Mouse (Mus musculus) embryo, embryonic 10.5 days (tissue): ENCODE measurements around the gene Gart.
"Not testable (repeated sequence)": the region's sequence is repeated elsewhere in the genome, so short reads cannot be mapped to it uniquely, and the experiment has no call there.

Source experiments
- DNase-seq: peaks from one replicate; pipeline ENCODE4 v3.0.0-alpha.2; 2015; ENCODE audit warnings: low spot score

Gart gene

DNA sequence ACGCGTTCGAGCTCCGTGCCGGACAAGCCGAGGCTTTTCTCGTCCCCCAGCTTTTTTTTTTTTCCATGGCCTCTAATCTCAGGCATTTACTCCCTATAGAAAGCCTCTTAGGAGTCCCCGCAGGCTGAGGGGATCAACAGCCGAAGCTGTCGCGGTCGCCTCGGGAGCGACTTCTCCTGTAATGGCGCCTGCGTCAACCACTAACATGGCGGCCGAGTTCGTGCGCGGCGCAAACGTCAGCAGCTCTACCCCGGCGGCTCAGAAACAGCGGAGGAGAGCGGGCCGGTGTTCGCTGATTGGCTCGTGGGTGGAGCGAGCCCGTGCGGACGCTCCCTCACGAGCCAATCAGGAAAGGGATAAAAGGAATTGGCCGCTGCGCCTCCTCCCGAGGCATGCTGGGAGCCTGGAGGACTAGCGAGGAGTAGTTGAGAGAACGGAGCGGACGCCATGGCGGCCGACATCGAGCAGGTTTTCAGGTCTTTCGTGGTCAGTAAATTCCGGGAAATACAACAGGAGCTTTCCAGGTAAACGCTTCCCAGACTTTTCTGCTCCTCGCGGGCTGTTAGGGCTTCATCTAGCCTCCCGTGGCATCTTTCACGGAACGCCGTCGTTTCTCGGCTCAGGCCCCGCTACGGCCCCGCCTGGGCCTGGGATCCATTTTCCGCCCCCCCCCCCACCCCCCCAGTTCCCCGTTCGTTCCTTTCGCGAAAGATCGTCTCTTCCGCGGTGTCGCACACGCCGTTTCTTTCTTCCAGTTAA, 888 bp upstream of the Gart start, which contains the start of gene Son:
Gene Son, plus strand, starts transcription at position 46 of the 759 bp plus-strand sequence.
- DNase-seq: peak; percentile 98

- peak; percentile 61 for DNase-seq
Measured at GRCm38 (mm10) chr16:91645995-91646602, 653 bp downstream of the Gart start.

DNA sequence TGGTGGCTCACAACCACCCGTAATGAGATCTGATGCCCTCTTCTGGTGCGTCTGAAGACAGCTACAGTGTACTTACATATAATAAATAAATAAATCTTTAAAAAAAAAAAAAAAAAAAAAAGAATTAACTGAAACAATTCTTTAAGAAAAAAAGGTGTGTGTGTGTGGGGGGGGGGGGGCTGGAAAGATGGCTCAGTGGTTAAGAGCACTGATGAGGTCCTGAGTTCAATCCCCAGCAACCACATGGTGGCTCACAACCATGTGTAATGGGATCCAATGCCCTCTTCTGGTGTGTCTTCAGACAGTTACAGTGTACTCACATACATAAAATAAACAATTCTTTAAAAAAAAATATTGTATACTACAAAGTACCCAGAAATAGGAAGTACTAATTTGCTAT, 1.3 kb downstream of the Gart start:
- DNase-seq: not testable (repeated sequence)

DNA sequence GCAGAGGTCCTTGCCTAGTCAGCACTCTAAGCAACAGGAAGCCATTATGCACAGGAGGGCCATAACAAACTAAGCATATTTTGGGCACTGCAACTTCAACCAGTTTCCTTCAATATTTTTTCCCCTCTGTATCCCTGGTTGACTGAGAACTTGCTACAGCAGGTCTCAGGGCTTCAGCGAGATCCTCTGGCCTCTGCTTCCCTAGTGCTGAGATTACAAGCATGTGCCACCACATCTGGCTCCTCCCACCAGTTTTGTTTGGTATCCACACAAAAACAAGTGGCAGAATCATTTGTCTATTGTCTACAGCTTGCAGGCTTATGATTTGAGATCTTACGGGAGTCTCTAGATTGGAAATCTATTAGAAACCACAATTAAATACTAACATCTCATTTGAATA, 1.9 kb downstream of the Gart start:
- no peak for DNase-seq

DNA sequence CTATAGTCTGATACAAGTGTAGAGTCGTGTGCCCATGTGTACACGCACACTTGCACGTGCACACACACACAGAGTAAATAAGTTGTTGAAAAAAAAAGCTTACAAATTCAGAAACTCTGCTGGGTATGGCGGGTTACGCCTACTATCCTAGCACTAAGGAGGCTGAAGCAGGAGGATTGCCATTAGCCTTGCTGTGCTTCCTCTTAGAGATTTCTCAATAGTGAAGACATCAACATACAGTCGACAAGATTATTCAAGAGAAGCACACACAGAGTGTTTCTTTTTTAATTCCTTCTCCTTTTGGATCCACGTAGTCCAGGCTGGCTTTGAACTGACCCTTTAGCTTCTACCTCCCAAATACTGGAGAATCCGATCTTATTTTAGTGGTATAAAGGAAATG, 6.6 kb downstream of the Gart start:
- no peak for DNase-seq

DNA sequence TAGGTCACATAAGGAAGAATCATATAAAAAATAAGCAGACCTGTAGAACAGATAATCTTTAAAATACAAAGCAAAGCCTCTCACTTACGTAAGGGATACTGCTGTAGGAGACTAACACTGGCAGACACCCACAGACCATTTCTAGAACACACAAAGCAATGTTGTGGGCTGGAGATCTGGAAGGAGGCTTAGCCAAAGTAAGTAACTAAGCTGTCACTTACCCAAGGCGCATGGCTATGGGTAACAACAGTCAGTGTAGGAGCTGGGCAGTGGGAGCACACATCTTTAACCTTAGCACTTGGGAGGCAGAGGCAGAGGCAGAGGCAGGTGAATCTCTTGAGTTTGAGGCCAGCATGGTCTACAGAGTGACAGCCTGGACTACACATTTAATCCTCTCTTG, 7.1 kb downstream of the Gart start:
- DNase-seq: no peak

GRCm38 (mm10) chr16:91639161-91639560, 7.6 kb downstream of the Gart start:
- no peak for DNase-seq

GRCm38 (mm10) chr16:91633641-91634040, 13.1 kb downstream of the Gart start:
- DNase-seq: no peak

- no peak for DNase-seq
Measured at GRCm38 (mm10) chr16:91632940-91633339, 13.8 kb downstream of the Gart start.

GRCm38 (mm10) chr16:91632439-91632838, 14.3 kb downstream of the Gart start:
- no peak for DNase-seq

- DNase-seq: no peak
Measured at GRCm38 (mm10) chr16:91630584-91630983, 16.2 kb downstream of the Gart start.

- no peak for DNase-seq
Measured at GRCm38 (mm10) chr16:91629749-91630148, 17.0 kb downstream of the Gart start.

GRCm38 (mm10) chr16:91628673-91629072, 18.1 kb downstream of the Gart start:
- no peak for DNase-seq

DNA sequence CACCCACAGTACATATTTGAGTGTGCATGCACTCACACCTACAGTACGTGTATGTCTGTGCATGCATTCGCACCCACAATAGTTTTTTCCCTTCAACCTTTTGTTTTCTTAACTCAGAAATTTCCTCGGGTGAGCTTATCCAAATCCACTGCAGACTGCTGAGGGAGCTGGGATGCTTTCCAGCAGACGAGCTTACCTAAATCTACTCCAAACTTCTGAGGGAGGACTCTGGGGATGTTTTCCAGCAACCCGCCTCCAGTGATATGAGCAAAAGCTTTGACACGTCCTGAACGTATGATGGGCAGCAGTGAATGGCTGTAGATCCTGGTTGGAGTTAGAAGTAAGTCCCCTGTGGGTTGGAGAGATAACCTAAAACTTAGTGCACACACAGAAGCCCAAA, 18.9 kb downstream of the Gart start:
- no peak for DNase-seq

GRCm38 (mm10) chr16:91623074-91623473, 23.7 kb downstream of the Gart start:
- no peak for DNase-seq

- no peak for DNase-seq
Measured at GRCm38 (mm10) chr16:91620991-91621390, 25.8 kb downstream of the Gart start.

DNA sequence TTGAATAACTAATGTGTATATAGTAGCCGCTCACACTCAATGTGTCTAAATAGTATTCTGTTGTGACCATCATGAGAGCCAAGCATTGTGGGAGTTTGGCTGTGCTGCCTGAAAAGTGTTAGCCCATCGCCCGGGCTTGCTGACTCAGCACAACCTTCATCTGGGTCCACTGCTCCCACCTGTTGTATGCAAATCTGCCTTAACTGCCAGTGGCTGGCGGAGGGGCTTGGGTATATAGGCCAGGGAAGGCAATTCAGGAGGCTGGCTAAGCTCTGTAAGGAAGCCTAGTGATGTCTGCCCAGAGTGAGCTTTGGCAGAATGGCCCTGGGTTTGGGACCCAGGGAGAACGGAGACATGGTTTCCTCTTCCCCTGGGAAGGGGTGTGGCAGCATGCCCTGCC, 26.6 kb downstream of the Gart start:
- DNase-seq: no peak

DNA sequence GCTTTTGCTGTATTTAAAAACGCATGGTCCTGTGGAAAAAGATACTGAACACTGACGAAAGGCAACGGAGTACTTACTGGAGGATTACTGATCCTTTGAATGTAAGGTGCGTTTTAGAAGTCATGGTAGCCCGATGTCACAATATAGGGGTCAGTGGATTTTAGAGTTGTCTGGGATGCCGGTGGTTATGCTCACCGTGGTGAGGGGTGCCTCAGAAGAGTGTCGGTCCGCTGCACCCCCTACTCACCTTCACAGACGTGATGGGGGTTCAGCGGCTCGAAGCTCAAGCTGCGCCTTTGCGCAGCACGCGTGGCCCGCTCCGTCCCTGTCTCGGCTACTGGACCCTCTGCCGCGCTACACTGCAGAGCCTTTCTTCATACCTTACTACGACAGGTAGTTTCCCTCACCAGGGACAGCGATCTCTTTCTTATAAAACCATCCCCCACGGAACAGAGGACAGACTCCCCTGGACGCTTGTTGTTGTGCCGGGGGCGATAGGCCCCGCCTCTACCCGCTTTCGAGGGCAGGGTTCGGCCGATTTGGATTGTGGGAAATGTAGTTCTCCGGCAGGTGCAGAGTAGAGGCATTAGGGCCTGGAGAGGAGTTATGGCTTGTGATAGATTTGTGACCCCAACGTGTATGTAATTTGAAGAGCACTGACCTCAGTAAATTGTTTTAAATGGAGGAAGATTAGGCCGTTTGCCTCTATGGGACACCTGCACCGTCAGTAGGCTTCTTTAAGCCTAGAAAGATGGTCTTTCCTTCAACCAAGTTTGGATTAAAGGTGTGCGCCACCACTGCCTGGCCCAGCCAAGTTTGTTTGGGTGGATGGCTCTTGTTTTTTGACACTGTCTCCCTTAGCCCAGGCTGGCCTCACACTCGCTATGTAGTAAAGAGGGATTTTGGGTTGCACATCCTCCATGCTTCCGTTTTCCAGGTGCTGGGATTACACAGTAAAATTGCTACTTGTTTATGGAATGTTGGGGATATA, 27.9 kb downstream of the Gart start, which contains the start of gene Dnajc28:
Gene Dnajc28, minus strand, starts transcription at position 516 of the 991 bp plus-strand sequence.
- DNase-seq: peak; percentile 87

GRCm38 (mm10) chr16:91614552-91614951, 32.2 kb downstream of the Gart start:
- no peak for DNase-seq

GRCm38 (mm10) chr16:91612525-91612924, 34.2 kb downstream of the Gart start:
- no peak for DNase-seq

GRCm38 (mm10) chr16:91611248-91611647, 35.5 kb downstream of the Gart start:
- no peak for DNase-seq

- no peak for DNase-seq
Measured at GRCm38 (mm10) chr16:91609501-91610245, 37.1 kb downstream of the Gart start.
